In genomic region chr14:122639168-122639720, GRCm38 (mm10) we compare ENCODE assay signal across 28 mouse cellular contexts.
"Had no signal": no experiment of that assay in that cellular context is flagged by ENCODE, and none has a peak within 500 bp of the region (broad histone marks: within the 10 kb centered on the region; RNA-seq: fewer than 3 reads in every experiment).

No protein-coding gene starts in this region.

- ATAC-seq: forebrain, embryonic 13.5 days; forebrain, embryonic 14.5 days; forebrain, embryonic 15.5 days; forebrain, embryonic 16.5 days; forebrain, postnatal 0 days had no signal

- H3K4me1 ChIP-seq: embryonic facial prominence, embryonic 12.5 days; embryonic facial prominence, embryonic 15.5 days had no signal

- H3K4me3 ChIP-seq: embryonic facial prominence, embryonic 10.5 days; embryonic facial prominence, embryonic 12.5 days; embryonic facial prominence, embryonic 13.5 days; embryonic facial prominence, embryonic 15.5 days; erythroblast, embryonic 14.5 days; forebrain, embryonic 10.5 days; forebrain, embryonic 12.5 days; forebrain, embryonic 13.5 days; forebrain, embryonic 15.5 days; gastrocnemius, adult 2 months; heart, adult 2 months had no signal

- H3K27ac ChIP-seq: embryonic facial prominence, embryonic 10.5 days; embryonic facial prominence, embryonic 12.5 days; embryonic facial prominence, embryonic 13.5 days; embryonic facial prominence, embryonic 15.5 days; forebrain, embryonic 10.5 days; forebrain, embryonic 12.5 days; forebrain, embryonic 13.5 days; forebrain, embryonic 15.5 days; gastrocnemius, adult 2 months; heart, adult 2 months had no signal

- H3K27me3 ChIP-seq: embryonic facial prominence, embryonic 12.5 days; embryonic facial prominence, embryonic 13.5 days; embryonic facial prominence, embryonic 15.5 days; forebrain, embryonic 12.5 days; forebrain, embryonic 13.5 days; forebrain, embryonic 15.5 days had no signal

- DNase-seq: cerebellum, adult 8-10 months; cerebellum, adult 9-10 months; cerebellum, adult 9-11 months; cerebellum, postnatal 10 days; cerebellum, postnatal 14 days; cerebellum, postnatal 25 days; cerebellum, postnatal 36 days; embryo, embryonic 11 days; forebrain, postnatal 0 days; gastrocnemius, adult 2 months; gastrocnemius, postnatal 10 days; gastrocnemius, postnatal 14 days; gastrocnemius, postnatal 25 days; gastrocnemius, postnatal 36 days; heart, adult 11 months; heart, adult 18-20 months; heart, adult 2 months had no signal

- H3K9ac ChIP-seq: embryonic facial prominence, embryonic 12.5 days; embryonic facial prominence, embryonic 13.5 days; embryonic facial prominence, embryonic 15.5 days; forebrain, embryonic 12.5 days; forebrain, embryonic 13.5 days; forebrain, embryonic 15.5 days; forebrain, postnatal 0 days had no signal

- H3K9me3 ChIP-seq: embryonic facial prominence, embryonic 10.5 days; embryonic facial prominence, embryonic 12.5 days; embryonic facial prominence, embryonic 13.5 days; embryonic facial prominence, embryonic 15.5 days; forebrain, embryonic 10.5 days; forebrain, embryonic 12.5 days; forebrain, embryonic 13.5 days; forebrain, embryonic 15.5 days had no signal

- H3K36me3 ChIP-seq: embryonic facial prominence, embryonic 10.5 days; embryonic facial prominence, embryonic 12.5 days; embryonic facial prominence, embryonic 13.5 days; embryonic facial prominence, embryonic 15.5 days; forebrain, embryonic 10.5 days; forebrain, embryonic 12.5 days; forebrain, embryonic 15.5 days had no signal
